Mouse (Mus musculus) heart, embryonic 11.5 days (tissue): Measurements from ENCODE around the gene Wdr54. TPM values are rescaled to one million over a fixed set of nuclear protein-coding genes. Genes with fewer than 3 reads are reported as not detected.

Experiments used
- ATAC-seq: fragments of 200-750 bp; cut with Nextera tagmentation; replicated peaks from 2 replicates; pipeline ENCODE4 v1.8.0; 2017; ENCODE audit warnings: moderate library complexity; ENCODE audit not compliant: insufficient number of reproducible peaks, low FRiP score, low TSS enrichment
- H3K27ac ChIP-seq: fragments of 300-500 bp; sonication (generic); 2 replicates; pipeline ENCODE4 v1.5.1; 2014; ENCODE audit warnings: mild to moderate bottlenecking, low read depth, low read length
- H3K27me3 ChIP-seq: fragments of 300-500 bp; sonication (generic); 2 replicates; pipeline ENCODE4 v1.6.1; 2014; ENCODE audit warnings: mild to moderate bottlenecking, low read length, mixed read lengths; ENCODE audit not compliant: control insufficient read depth, insufficient read depth
- H3K36me3 ChIP-seq: fragments of 300-500 bp; sonication (generic); 2 replicates; pipeline ENCODE4 v1.6.1; 2014; ENCODE audit warnings: mild to moderate bottlenecking, low read length, moderate library complexity, mixed read lengths; ENCODE audit not compliant: control insufficient read depth, insufficient read depth
- H3K4me1 ChIP-seq: fragments of 300-500 bp; sonication (generic); 2 replicates; pipeline ENCODE4 v1.6.1; 2014; ENCODE audit warnings: low read length; ENCODE audit not compliant: control insufficient read depth, insufficient read depth
- H3K4me2 ChIP-seq: fragments of 300-500 bp; sonication (generic); 2 replicates; pipeline ENCODE4 v1.6.1; 2014; ENCODE audit warnings: mild to moderate bottlenecking, moderate library complexity
- H3K4me3 ChIP-seq: fragments of 300-500 bp; sonication (generic); 2 replicates; pipeline ENCODE4 v1.5.1; 2014; ENCODE audit warnings: low read depth, low read length
- H3K9ac ChIP-seq: fragments of 300-500 bp; sonication (generic); 2 replicates; pipeline ENCODE4 v1.6.1; 2014; ENCODE audit warnings: mild to moderate bottlenecking, low read depth, low read length, moderate library complexity
- H3K9me3 ChIP-seq: fragments of 300-500 bp; sonication (generic); replicated peaks from 2 replicates; pipeline ENCODE4 v1.6.1; 2016; ENCODE audit warnings: low read length; ENCODE audit not compliant: control insufficient read depth
- WGBS: fragments of 180-500 bp; shearing (Covaris S2); extraction: QIAGEN DNeasy Blood & Tissue Kit; methylation state at CpG from one replicate; pipeline ENCODE4 v1.1.7; 2014; ENCODE audit not compliant: insufficient replicate concordance; 5-methylcytosine and 5-hydroxymethylcytosine counted together
- polyA plus RNA-seq: library from polyadenylated mRNA; unstranded; fragments of >200 nt; fragmentation: Nextera tagmentation; extraction: Ambion mirVana; gene quantifications from 2 replicates; pipeline ENCODE4 v1.2.1, GENCODE M21; 2014

Gene Wdr54
- polyA plus RNA-seq, 1 experiment from 2014 or later: 6.9 TPM

GRCm38 (mm10) chr6:83137576-83137950 is 18.6 kb downstream of the Wdr54 start:
- Histone ChIP-seq H3K27ac (peak overlapping the region; percentile 99), H3K36me3 (no peaks in the 10 kb centered on the region), H3K9me3 (no peaks in the 10 kb centered on the region), H3K4me1 (peaks cover 36% of the 10 kb centered on the region), H3K4me3 (peak overlapping the region; percentile 63), H3K27me3 (0 out of 2 replicates have a peak, but pooled peaks cover 3% of the 10 kb centered on the region), H3K9ac (peak overlapping the region; percentile 94), H3K4me2 (peak overlapping the region; percentile 87)
- peak; percentile 78 for ATAC-seq
- 0% methylated on average over 12 of the region's 12 CpGs for WGBS

- H3K4me2 ChIP-seq: peak overlapping the region; percentile 87
- peak overlapping the region; percentile 99 for H3K27ac ChIP-seq
- ATAC-seq: peak; percentile 72
- H3K9ac ChIP-seq: peak overlapping the region; percentile 94
- H3K27me3 ChIP-seq: 0 out of 2 replicates have a peak, but pooled peaks cover 3% of the 10 kb centered on the region
- no peaks in the 10 kb centered on the region for H3K9me3 ChIP-seq
- WGBS: 1% methylated on average over 25 of the region's 26 CpGs
- H3K4me1 ChIP-seq: peaks cover 31% of the 10 kb centered on the region
- peak overlapping the region; percentile 63 for H3K4me3 ChIP-seq
- H3K36me3 ChIP-seq: no peaks in the 10 kb centered on the region
Observed at GRCm38 (mm10) chr6:83136881-83137575, 19.2 kb downstream of the Wdr54 start.

- 0 out of 2 replicates have a peak, but pooled peaks cover 3% of the 10 kb centered on the region for H3K27me3 ChIP-seq
- 17% methylated on average over 5 of the region's 5 CpGs for WGBS
- peak overlapping the region; percentile 87 for H3K4me2 ChIP-seq
- H3K4me1 ChIP-seq: peaks cover 24% of the 10 kb centered on the region
- peak overlapping the region; percentile 94 for H3K9ac ChIP-seq
- peak overlapping the region; percentile 99 for H3K27ac ChIP-seq
- no peaks in the 10 kb centered on the region for H3K9me3 ChIP-seq
- no peaks in the 10 kb centered on the region for H3K36me3 ChIP-seq
- ATAC-seq: 0 out of 2 replicates have a peak, but pooled peaks have one; percentile 3
- H3K4me3 ChIP-seq: peak overlapping the region; percentile 63
Observed at GRCm38 (mm10) chr6:83136291-83136880, 19.8 kb downstream of the Wdr54 start.

GRCm38 (mm10) chr6:83135571-83136161 is 20.5 kb downstream of the Wdr54 start:
- Histone ChIP-seq H3K9ac (peak overlapping the region; percentile 94), H3K4me1 (peaks cover 24% of the 10 kb centered on the region), H3K4me2 (peak overlapping the region; percentile 87), H3K4me3 (peak overlapping the region; percentile 63), H3K27ac (no peak overlapping the region), H3K36me3 (no peaks in the 10 kb centered on the region), H3K9me3 (no peaks in the 10 kb centered on the region), H3K27me3 (0 out of 2 replicates have a peak, but pooled peaks cover 3% of the 10 kb centered on the region)
- WGBS: 2% methylated on average over 37 of the region's 37 CpGs
- no peak for ATAC-seq

GRCm38 (mm10) chr6:83134951-83135513 is 21.2 kb downstream of the Wdr54 start, which contains the start of gene Rtkn:
Rtkn (plus strand) TSS chr6:83135463.
- 60% methylated on average over 7 of the region's 7 CpGs for WGBS
- no peaks in the 10 kb centered on the region for H3K36me3 ChIP-seq

GRCm38 (mm10) chr6:83134226-83134625 is 22.0 kb downstream of the Wdr54 start:
- WGBS: 64% methylated on average over 3 of the region's 3 CpGs
- Histone ChIP-seq H3K27me3 (0 out of 2 replicates have a peak, but pooled peaks cover 3% of the 10 kb centered on the region), H3K4me1 (peaks cover 24% of the 10 kb centered on the region), H3K4me2 (no peak overlapping the region), H3K36me3 (no peaks in the 10 kb centered on the region), H3K9ac (no peak overlapping the region), H3K4me3 (no peak overlapping the region), H3K27ac (no peak overlapping the region), H3K9me3 (no peaks in the 10 kb centered on the region)
- ATAC-seq: no peak

More at GRCm38 (mm10) chr6:83134951-83135513, 21.2 kb downstream of the Wdr54 start, which contains the start of gene Rtkn:
- Histone ChIP-seq H3K27me3 (0 out of 2 replicates have a peak, but pooled peaks cover 3% of the 10 kb centered on the region), H3K4me3 (peak within 1 kb of the TSS; percentile 63), H3K9ac (peak within 1 kb of the TSS; percentile 94), H3K27ac (peak within 1 kb of the TSS; percentile 99; the same call in 1 of the 2 replicates), H3K4me2 (peak within 1 kb of the TSS; percentile 87), H3K4me1 (peaks cover 24% of the 10 kb centered on the region), H3K9me3 (no peaks in the 10 kb centered on the region)
- no peak for ATAC-seq

GRCm38 (mm10) chr6:83132176-83132919 is 23.8 kb downstream of the Wdr54 start:
- Histone ChIP-seq H3K4me2 (no peak overlapping the region), H3K36me3 (no peaks in the 10 kb centered on the region), H3K4me3 (no peak overlapping the region), H3K27ac (no peak overlapping the region), H3K4me1 (peaks cover 11% of the 10 kb centered on the region), H3K9ac (no peak overlapping the region), H3K9me3 (no peaks in the 10 kb centered on the region), H3K27me3 (0 out of 2 replicates have a peak, but pooled peaks cover 3% of the 10 kb centered on the region)
- WGBS: 82% methylated on average over 9 of the region's 9 CpGs
- no peak for ATAC-seq
